Mouse (Mus musculus): ENCODE measurements around the gene Il4. TPM values are rescaled to one million over a fixed set of nuclear protein-coding genes. Genes with fewer than 3 reads are reported as not detected.
"Not testable (repeated sequence)": the region's sequence is repeated elsewhere in the genome, so short reads cannot be mapped to it uniquely, and the experiment has no call there.

Il4 gene
- total RNA-seq, 2 experiments from 2014 or later: not detected

DNA sequence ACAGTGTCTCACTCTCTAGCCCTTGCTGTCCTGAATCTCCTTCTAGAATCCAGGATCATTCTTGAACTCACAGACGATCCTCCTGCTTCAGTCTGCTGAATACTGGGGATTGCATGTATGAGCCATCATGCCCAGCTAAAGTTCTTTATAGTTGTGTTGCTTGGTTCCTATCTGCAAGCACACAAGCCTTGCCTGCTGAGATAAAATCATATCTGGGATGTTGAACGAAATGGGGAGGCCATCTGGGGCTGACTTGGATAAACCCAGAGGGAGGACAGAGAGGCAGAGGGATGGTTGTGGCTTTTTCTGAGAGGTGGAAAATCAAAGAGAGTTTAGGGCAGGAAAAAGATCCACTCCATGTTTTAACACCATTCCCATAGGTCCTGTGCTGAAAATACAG lies 56.5 kb downstream of the Il4 start:
- no peak for DNase-seq

DNA sequence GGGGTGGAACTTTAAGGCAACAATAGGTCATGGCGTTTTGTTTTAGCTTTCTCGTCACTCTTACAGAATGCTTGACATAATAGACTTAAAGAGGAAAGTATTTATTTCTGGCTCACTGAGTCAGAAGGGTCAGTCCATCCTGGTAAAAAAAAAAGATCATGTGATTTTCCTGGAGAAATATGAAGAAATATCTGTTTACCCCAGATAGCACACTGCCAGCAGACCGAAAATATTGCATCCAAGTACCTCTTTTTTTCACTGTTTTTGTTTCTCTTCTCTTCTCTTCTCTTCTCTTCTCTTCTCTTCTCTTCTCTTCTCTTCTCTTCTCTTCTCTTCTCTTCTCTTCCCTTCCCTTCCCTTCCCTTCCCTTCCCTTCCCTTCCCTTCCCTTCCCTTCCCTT lies 58.5 kb downstream of the Il4 start:
- not testable (repeated sequence) for DNase-seq

DNA sequence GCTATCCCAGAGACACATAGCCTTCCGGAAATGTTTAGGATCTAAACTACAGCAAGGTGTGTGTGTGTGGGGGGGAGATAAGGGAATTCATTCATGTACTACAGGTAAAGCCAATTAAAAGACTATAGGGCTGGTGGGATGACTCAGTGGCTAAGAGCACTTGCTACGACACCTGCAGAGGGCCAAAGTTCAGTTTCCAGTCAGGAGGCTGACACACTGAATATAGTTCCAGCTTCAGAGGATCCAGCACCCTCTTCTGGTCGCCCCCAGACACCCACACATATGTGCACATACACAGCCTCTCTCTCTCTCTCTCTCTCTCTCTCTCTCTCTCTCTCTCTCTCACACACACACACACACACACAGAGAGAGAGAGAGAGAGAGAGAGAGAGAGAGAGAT lies 60.5 kb downstream of the Il4 start:
- not testable (repeated sequence) for DNase-seq

DNA sequence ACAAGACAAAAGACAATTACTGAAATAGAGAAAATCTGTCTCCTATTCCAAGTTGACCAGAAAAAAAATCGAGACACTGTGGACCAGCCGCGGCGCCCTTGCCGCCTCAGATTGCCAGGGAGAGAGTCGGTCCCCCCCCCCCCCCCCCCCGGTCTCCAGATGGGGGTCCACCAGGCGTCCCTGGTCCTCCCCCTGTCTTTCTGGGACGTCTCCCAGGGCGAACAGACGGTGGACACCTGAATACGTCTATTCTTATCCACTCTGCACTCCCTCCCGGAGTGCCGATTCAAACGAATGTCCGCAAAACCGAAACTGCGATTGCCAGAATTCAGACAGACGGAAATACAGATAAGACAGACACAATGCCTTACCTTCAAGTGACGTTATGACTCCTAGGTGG lies 61.9 kb downstream of the Il4 start:
- not testable (repeated sequence) for DNase-seq

Other genes with a start within 250 kb of the Il4 start
- 10 to 100 TPM in 1 of 2 experiments, 1 to 10 TPM in 1; 6.0 to 31.0 TPM for gene Leap2, start 195.5 kb downstream of the Il4 start, total RNA-seq (2021)
- gene Uqcrq, start 187.8 kb downstream of the Il4 start, total RNA-seq (2021): 1,000 to 10,000 TPM; 1,893 to 1,933 TPM
- 1 to 10 TPM in 1 of 2 experiments, under 1 TPM in 1; 0.70 to 1.1 TPM for gene Gdf9, start 187.6 kb downstream of the Il4 start, total RNA-seq (2021)
- under 1 TPM; 0.12 to 0.15 TPM for gene Gm10447, start 161.6 kb downstream of the Il4 start, total RNA-seq (2021)
- gene Shroom1, start 161.5 kb downstream of the Il4 start, total RNA-seq (2021): 1 to 10 TPM; 3.2 to 5.4 TPM
- not detected for gene Gm9837, start 148.2 kb downstream of the Il4 start, total RNA-seq (2021)
- gene Gm9945, start 138.5 kb downstream of the Il4 start, total RNA-seq (2021): not detected
- under 1 TPM; 0.60 to 0.94 TPM for gene Sowaha, start 138.4 kb downstream of the Il4 start, total RNA-seq (2021)
- gene Sept8, start 99.4 kb downstream of the Il4 start, total RNA-seq (2021): 10 to 100 TPM; 41.2 to 49.2 TPM
- 10 to 100 TPM; 24.2 to 26.5 TPM for gene Kif3a, start 51.3 kb downstream of the Il4 start, total RNA-seq (2021)
- gene Il13, start 16.0 kb upstream of the Il4 start, total RNA-seq (2021): not detected
- 10 to 100 TPM; 12.6 to 16.8 TPM for gene Rad50, start 88.7 kb upstream of the Il4 start, total RNA-seq (2021)
- gene Il5, start 102.1 kb upstream of the Il4 start, total RNA-seq (2021): not detected
- 10 to 100 TPM; 20.0 to 36.7 TPM for gene Irf1, start 151.3 kb upstream of the Il4 start, total RNA-seq (2021)
- 1 to 10 TPM in 1 of 2 experiments, not detected in 1; 1.2 TPM for gene Gm17334, start 154.5 kb upstream of the Il4 start, total RNA-seq (2021)
- gene Gm12216, start 240.6 kb upstream of the Il4 start, total RNA-seq (2021): 1 to 10 TPM; 5.7 to 7.9 TPM